Mouse (Mus musculus): ENCODE measurements around the gene Scnm1.

GRCm38 (mm10) chr3:95171105-95171504 lies 37.3 kb upstream of the Scnm1 start:
- TF ChIP-seq CTCF (IDR thresholded peaks at IDR 0.05; ENCODE audit: low read depth), result no peak
- TF ChIP-seq EP300 (IDR thresholded peaks at IDR 0.05; ENCODE audit: low read depth), result no peak
